Mouse (Mus musculus) MEL (cell line): ENCODE data around the gene Ppip5k2. TPM values are rescaled to one million over a fixed set of nuclear protein-coding genes. Genes with fewer than 3 reads are reported as not detected.
A peak's percentile ranks its signal among the peaks of the same experiment; 100 is the strongest.

ENCODE experiments used
- DNase-seq: peaks from one replicate; pipeline ENCODE4 v3.0.0; 2011; ENCODE audit warnings: low read depth, low spot score
- H3K27ac ChIP-seq: 2 replicates; pipeline ENCODE4 v1.5.1; 2012; ENCODE audit warnings: low read depth, mild to moderate bottlenecking, control low read depth, low read length, moderate library complexity; ENCODE audit not compliant: control insufficient read depth
- H3K27me3 ChIP-seq, 2 experiments: fragments of 150-350 bp in 1 of 2; sonication (generic) in 1 of 2; 2 replicates each; pipeline ENCODE4 v1.6.1; 2012; ENCODE audit warnings: low read length in 2 of 2, mild to moderate bottlenecking in 2 of 2, improper control_type of control experiment in 1 of 2, moderate library complexity in 1 of 2; ENCODE audit not compliant: insufficient read depth in 2 of 2, control insufficient read depth in 1 of 2
- H3K36me3 ChIP-seq, 2 experiments: 2 replicates each; pipeline ENCODE4 v1.6.1; 2012 to 2014; ENCODE audit warnings: low read length in 2 of 2, improper control_type of control experiment in 1 of 2, inconsistent platforms in 1 of 2, mild to moderate bottlenecking in 1 of 2; ENCODE audit not compliant: insufficient read depth in 2 of 2, control insufficient read depth in 1 of 2
- H3K4me1 ChIP-seq, 2 experiments: fragments of 150-350 bp in 1 of 2; sonication (generic) in 1 of 2; 2 replicates each; pipeline ENCODE4 v1.6.1; 2012; ENCODE audit warnings: low read length in 2 of 2, improper control_type of control experiment in 1 of 2, mild to moderate bottlenecking in 1 of 2; ENCODE audit not compliant: insufficient read depth in 2 of 2, control insufficient read depth in 1 of 2
- H3K4me3 ChIP-seq, 2 experiments: fragments of 150-350 bp in 1 of 2; sonication (generic) in 1 of 2; 2 replicates each; pipeline ENCODE4 v1.5.1; 2012; ENCODE audit warnings: low read depth in 2 of 2, low read length in 2 of 2, mild to moderate bottlenecking in 2 of 2, moderate library complexity in 2 of 2, control low read depth in 1 of 2, improper control_type of control experiment in 1 of 2; ENCODE audit not compliant: control insufficient read depth in 1 of 2, insufficient read depth in 1 of 2
- H3K79me2 ChIP-seq: 2 replicates; pipeline ENCODE4 v1.6.1; 2012; ENCODE audit warnings: mild to moderate bottlenecking, low read length, moderate library complexity; ENCODE audit not compliant: control insufficient read depth, poor library complexity, insufficient read depth
- H3K9ac ChIP-seq: 2 replicates; pipeline ENCODE4 v1.6.1; 2012; ENCODE audit warnings: low read depth, mild to moderate bottlenecking, control low read depth, low read length, moderate library complexity; ENCODE audit not compliant: control insufficient read depth, poor library complexity, severe bottlenecking
- H3K9me3 ChIP-seq: fragments of 150-350 bp; sonication (generic); replicated peaks from 2 replicates; pipeline ENCODE4 v1.6.1; 2012; ENCODE audit warnings: mild to moderate bottlenecking, low read length, improper control_type of control experiment, moderate library complexity; ENCODE audit not compliant: insufficient read depth
- BHLHE40 ChIP-seq: IDR thresholded peaks from 2 replicates; pipeline ENCODE4 v1.6.1; 2012; ENCODE audit warnings: low read depth, mild to moderate bottlenecking, inconsistent platforms, low read length, improper control_type of control experiment, borderline replicate concordance
- CHD1 ChIP-seq: IDR thresholded peaks from 2 replicates; pipeline ENCODE4 v1.6.1; 2012; ENCODE audit warnings: low read depth, mild to moderate bottlenecking, inconsistent platforms, low read length, improper control_type of control experiment
- CHD2 ChIP-seq: IDR thresholded peaks from 2 replicates; pipeline ENCODE4 v1.6.1; 2011; ENCODE audit warnings: low read length, improper control_type of control experiment
- CTCF ChIP-seq, 3 experiments: IDR thresholded peaks in 2 of 3; conservative IDR thresholded peaks in 1 of 3; 2 replicates each; pipeline ENCODE4 v1.5.1; 2011 to 2012; ENCODE audit warnings: low read length in 3 of 3, low read depth in 2 of 3, mild to moderate bottlenecking in 2 of 3, improper control_type of control experiment in 1 of 3, inconsistent platforms in 1 of 3, mixed read lengths in 1 of 3, moderate library complexity in 1 of 3; ENCODE audit not compliant: control insufficient read depth in 1 of 3, insufficient read depth in 1 of 3, poor library complexity in 1 of 3, severe bottlenecking in 1 of 3
- E2F4 ChIP-seq: IDR thresholded peaks from 2 replicates; pipeline ENCODE4 v1.6.1; 2011; ENCODE audit warnings: low read depth, low read length, improper control_type of control experiment, borderline replicate concordance
- ELF1 ChIP-seq: IDR thresholded peaks from 2 replicates; pipeline ENCODE4 v1.6.1; 2014; ENCODE audit warnings: low read depth, mild to moderate bottlenecking, inconsistent platforms, low read length, improper control_type of control experiment, moderate library complexity
- EP300 ChIP-seq, 2 experiments: IDR thresholded peaks; 2 replicates each; pipeline ENCODE4 v1.6.1; 2011; ENCODE audit warnings: improper control_type of control experiment in 2 of 2, low read length in 2 of 2, low read depth in 1 of 2, mild to moderate bottlenecking in 1 of 2
- ETS1 ChIP-seq: IDR thresholded peaks from 2 replicates; pipeline ENCODE4 v1.6.1; 2012; ENCODE audit warnings: low read depth, mild to moderate bottlenecking, inconsistent platforms, low read length, improper control_type of control experiment, moderate library complexity
- GATA1 ChIP-seq: IDR thresholded peaks from 2 replicates; pipeline ENCODE4 v1.6.1; 2011; ENCODE audit warnings: low read depth, low read length, improper control_type of control experiment
- HCFC1 ChIP-seq: IDR thresholded peaks from 2 replicates; pipeline ENCODE4 v1.6.1; 2012; ENCODE audit warnings: low read depth, mild to moderate bottlenecking, inconsistent platforms, low read length, improper control_type of control experiment, moderate library complexity
- JUND ChIP-seq: IDR thresholded peaks from 2 replicates; pipeline ENCODE4 v1.6.1; 2011; ENCODE audit warnings: low read depth, mild to moderate bottlenecking, improper control_type of control experiment, low read length
- KAT2A ChIP-seq: conservative IDR thresholded peaks from 2 replicates; pipeline ENCODE4 v1.6.1; 2012; ENCODE audit warnings: low read depth, low read length, improper control_type of control experiment, inconsistent platforms
- MAFK ChIP-seq: IDR thresholded peaks from 2 replicates; pipeline ENCODE4 v1.6.1; 2011; ENCODE audit warnings: low read depth, mild to moderate bottlenecking, low read length, improper control_type of control experiment, borderline replicate concordance
- MAX ChIP-seq: IDR thresholded peaks from 2 replicates; pipeline ENCODE4 v1.6.1; 2011; ENCODE audit warnings: low read length, improper control_type of control experiment
- MAZ ChIP-seq: IDR thresholded peaks from 2 replicates; pipeline ENCODE4 v1.6.1; 2012; ENCODE audit warnings: low read depth, mild to moderate bottlenecking, inconsistent platforms, low read length, improper control_type of control experiment
- MEF2A ChIP-seq: IDR thresholded peaks from 2 replicates; pipeline ENCODE4 v1.6.1; 2014; ENCODE audit warnings: low read depth, mild to moderate bottlenecking, inconsistent platforms, low read length, improper control_type of control experiment; ENCODE audit not compliant: poor library complexity, insufficient replicate concordance, severe bottlenecking; ENCODE audit errors: extremely low read depth
- MXI1 ChIP-seq: IDR thresholded peaks from 2 replicates; pipeline ENCODE4 v1.6.1; 2011; ENCODE audit warnings: mild to moderate bottlenecking, low read depth, low read length, improper control_type of control experiment
- MYB ChIP-seq: IDR thresholded peaks from 2 replicates; pipeline ENCODE4 v1.6.1; 2011; ENCODE audit warnings: mild to moderate bottlenecking, low read depth, low read length, improper control_type of control experiment
- MYC ChIP-seq: IDR thresholded peaks from 2 replicates; pipeline ENCODE4 v1.6.1; 2011; ENCODE audit warnings: low read depth, mild to moderate bottlenecking, low read length, improper control_type of control experiment, moderate library complexity
- NELFE ChIP-seq: IDR thresholded peaks from 2 replicates; pipeline ENCODE4 v1.6.1; 2011; ENCODE audit warnings: low read depth, low read length, improper control_type of control experiment
- NRF1 ChIP-seq: IDR thresholded peaks from 2 replicates; pipeline ENCODE4 v1.6.1; 2014; ENCODE audit warnings: low read depth, mild to moderate bottlenecking, inconsistent platforms, low read length, improper control_type of control experiment, moderate library complexity; ENCODE audit not compliant: poor library complexity, insufficient read depth, severe bottlenecking
- POLR2A ChIP-seq, 2 experiments: IDR thresholded peaks; 2 replicates each; pipeline ENCODE4 v1.6.1; 2011 to 2012; ENCODE audit warnings: low read length in 2 of 2, mild to moderate bottlenecking in 2 of 2, control low read depth in 1 of 2, improper control_type of control experiment in 1 of 2, low read depth in 1 of 2, moderate library complexity in 1 of 2; ENCODE audit not compliant: control insufficient read depth in 1 of 2, insufficient read depth in 1 of 2, poor library complexity in 1 of 2
- POLR2AphosphoS2 ChIP-seq: IDR thresholded peaks from 2 replicates; pipeline ENCODE4 v1.6.1; 2011; ENCODE audit warnings: low read length, improper control_type of control experiment
- POLR2AphosphoS5 ChIP-seq: IDR thresholded peaks from 2 replicates; pipeline ENCODE4 v1.6.1; 2012; ENCODE audit warnings: low read depth, borderline replicate concordance, mild to moderate bottlenecking, inconsistent platforms, low read length, moderate library complexity, mixed read lengths
- RAD21 ChIP-seq: IDR thresholded peaks from 2 replicates; pipeline ENCODE4 v1.6.1; 2011; ENCODE audit warnings: mild to moderate bottlenecking, low read depth, low read length, improper control_type of control experiment
- RCOR1 ChIP-seq: IDR thresholded peaks from 2 replicates; pipeline ENCODE4 v1.6.1; 2012; ENCODE audit warnings: low read depth, mild to moderate bottlenecking, inconsistent platforms, low read length, improper control_type of control experiment
- SIN3A ChIP-seq: IDR thresholded peaks from 2 replicates; pipeline ENCODE4 v1.6.1; 2012; ENCODE audit warnings: low read length, improper control_type of control experiment, inconsistent platforms
- SMC3 ChIP-seq: IDR thresholded peaks from 2 replicates; pipeline ENCODE4 v1.6.1; 2011; ENCODE audit warnings: low read depth, low read length, improper control_type of control experiment
- TAL1 ChIP-seq: IDR thresholded peaks from 2 replicates; pipeline ENCODE4 v1.6.1; 2012; ENCODE audit warnings: mild to moderate bottlenecking, inconsistent platforms, low read length, moderate library complexity, mixed read lengths
- TBP ChIP-seq: IDR thresholded peaks from 2 replicates; pipeline ENCODE4 v1.8.0; 2011; ENCODE audit warnings: low read depth, low read length, improper control_type of control experiment
- TCF12 ChIP-seq: IDR thresholded peaks from 2 replicates; pipeline ENCODE4 v1.6.1; 2014; ENCODE audit warnings: low read depth, mild to moderate bottlenecking, inconsistent platforms, low read length, improper control_type of control experiment, moderate library complexity
- UBTF ChIP-seq: IDR thresholded peaks from 2 replicates; pipeline ENCODE4 v1.6.1; 2012; ENCODE audit warnings: low read depth, mild to moderate bottlenecking, inconsistent platforms, low read length, improper control_type of control experiment, moderate library complexity, borderline replicate concordance; ENCODE audit not compliant: insufficient read depth
- USF1 ChIP-seq: IDR thresholded peaks from 2 replicates; pipeline ENCODE4 v1.6.1; 2014; ENCODE audit warnings: low read depth, mild to moderate bottlenecking, inconsistent platforms, low read length, improper control_type of control experiment, moderate library complexity
- USF2 ChIP-seq, 2 experiments: IDR thresholded peaks; 2 replicates each; pipeline ENCODE4 v1.6.1; 2011 to 2012; ENCODE audit warnings: improper control_type of control experiment in 2 of 2, low read length in 2 of 2, borderline replicate concordance in 1 of 2, inconsistent platforms in 1 of 2, low read depth in 1 of 2, mild to moderate bottlenecking in 1 of 2; ENCODE audit not compliant: insufficient read depth in 1 of 2
- ZKSCAN1 ChIP-seq: IDR thresholded peaks from 2 replicates; pipeline ENCODE4 v1.6.1; 2012; ENCODE audit warnings: low read depth, mild to moderate bottlenecking, inconsistent platforms, low read length, improper control_type of control experiment, moderate library complexity
- ZNF384 ChIP-seq: IDR thresholded peaks from 2 replicates; pipeline ENCODE4 v1.6.1; 2012; ENCODE audit warnings: low read depth, mild to moderate bottlenecking, inconsistent platforms, low read length, improper control_type of control experiment
- polyA plus RNA-seq, 2 experiments: library from polyadenylated mRNA; stranded (reverse) in 1 of 2; unstranded in 1 of 2; fragments of >175 nt in 1 of 2; fragments of >200 nt in 1 of 2; gene quantifications; 2 replicates each; pipeline versions ENCODE4 v1.2.1 to v1.2.4; 2012; ENCODE audit warnings: low replicate concordance in 2 of 2, low read depth in 1 of 2; ENCODE audit not compliant: insufficient read length in 2 of 2, insufficient read depth in 1 of 2, missing spikeins in 1 of 2
- total RNA-seq: library from RNA; depleted of rRNA; stranded (reverse); fragments of 300-350 nt; gene quantifications from 2 replicates; pipeline ENCODE4 v1.2.3, GENCODE M21; 2012

Gene Ppip5k2
- total and polyA plus RNA-seq, 3 experiments, result 47.2 to 651 (median 60.7) TPM

- peaks cover 7 to 8% of the 10 kb centered on the region in 2 experiments for H3K4me1 ChIP-seq
- peak; percentile 90 for TF ChIP-seq ZNF384
- TF ChIP-seq GATA1, result no peak
- TF ChIP-seq BHLHE40, result no peak
- TF ChIP-seq ETS1, result peak; percentile 62
- no peak for TF ChIP-seq CHD2
- TF ChIP-seq USF2 (IDR thresholded peaks at IDR 0.05; ENCODE audit: borderline replicate concordance in 1 of 2, insufficient read depth in 1 of 2, low read depth in 1 of 2, low read length in 2 of 2), result no peak
- TF ChIP-seq POLR2AphosphoS2, result no peak
- TF ChIP-seq MXI1, result no peak
- TF ChIP-seq POLR2AphosphoS5, result no peak
- peak; percentile 48; the same call in 1 of the 2 replicates for TF ChIP-seq TCF12
- no peak for TF ChIP-seq SMC3
- TF ChIP-seq NELFE, result no peak
- no peak; the same call in 1 of the 2 replicates for TF ChIP-seq CHD1
- TF ChIP-seq ELF1, result no peak
- TF ChIP-seq MEF2A, result no peak
- no peak for TF ChIP-seq NRF1
- 0 out of 2 replicates have a peak, but pooled peaks have one; percentile 32 for TF ChIP-seq RCOR1
- 0 out of 4 replicates have a peak, but pooled peaks of 1 of the 2 experiments have one; percentile 10 for TF ChIP-seq POLR2A (IDR thresholded peaks at IDR 0.05; ENCODE audit: control insufficient read depth in 1 of 2, insufficient read depth in 1 of 2, low read depth in 1 of 2, low read length in 2 of 2, poor library complexity in 1 of 2)
- peak; percentile 54 for TF ChIP-seq MYB
- no peak for TF ChIP-seq MAX
- peak; percentile 71 to 80 for TF ChIP-seq EP300 (IDR thresholded peaks at IDR 0.05; ENCODE audit: low read depth in 1 of 2, low read length in 2 of 2)
- no peak for TF ChIP-seq KAT2A
- peak; percentile 28; the same call in 1 of the 2 replicates for TF ChIP-seq TAL1
- TF ChIP-seq UBTF, result no peak
- TF ChIP-seq CTCF (IDR thresholded peaks at IDR 0.05 in 2 of 3, conservative IDR thresholded peaks at IDR 0.05 in 1 of 3; ENCODE audit: control insufficient read depth in 1 of 3, insufficient read depth in 1 of 3, low read depth in 2 of 3, low read length in 3 of 3, poor library complexity in 1 of 3, severe bottlenecking in 1 of 3), result no peak
- no peak for TF ChIP-seq E2F4
- TF ChIP-seq MAZ, result no peak
- TF ChIP-seq HCFC1, result no peak
- no peak for TF ChIP-seq USF1
- no peak for TF ChIP-seq JUND
- 0 out of 2 replicates have a peak, but pooled peaks have one; percentile 42 for TF ChIP-seq MYC
- 0 out of 2 replicates have a peak, but pooled peaks have one; percentile 3 for TF ChIP-seq TBP
- TF ChIP-seq MAFK, result no peak
- no peak for TF ChIP-seq RAD21
- TF ChIP-seq SIN3A, result peak; percentile 62; the same call in 1 of the 2 replicates
- TF ChIP-seq ZKSCAN1, result no peak
- peaks cover 4 to 16% of the 10 kb centered on the region in 2 experiments for H3K36me3 ChIP-seq
- H3K27me3 ChIP-seq, result no peaks in the 10 kb centered on the region
- peak; percentile 84 for DNase-seq
- peak overlapping the region; percentile 85 for H3K27ac ChIP-seq
- H3K79me2 ChIP-seq, result no peaks in the 10 kb centered on the region
- H3K9me3 ChIP-seq, result no peaks in the 10 kb centered on the region
- peak overlapping the region in 1 of 2 experiments; percentile 53; a peak in 2 of 4 replicates for H3K4me3 ChIP-seq
- H3K9ac ChIP-seq, result peak overlapping the region; percentile 49; the same call in 1 of the 2 replicates
Measured at GRCm38 (mm10) chr1:97781674-97782073, 11.5 kb upstream of the Ppip5k2 start.
